Mouse (Mus musculus) midbrain, embryonic 14.5 days (tissue): ENCODE measurements at regions not wholly inside any gene's neighbourhood (a gene's known extent, or its start where the extent isn't known, plus 50 kb on each side); places are given as distances from the start of the nearest gene placed in this dataset.
A peak's percentile ranks its signal among the peaks of the same experiment; 100 is the strongest.

Source experiments
- ATAC-seq: fragments of 200-750 bp; cut with Nextera tagmentation; 2 replicates; pipeline ENCODE4 v1.8.0; 2017; ENCODE audit warnings: moderate number of reproducible peaks, moderate library complexity; ENCODE audit not compliant: low FRiP score, low TSS enrichment
- DNase-seq: peaks from one replicate; pipeline ENCODE4 v3.0.0-alpha.2; 2015
- H3K27ac ChIP-seq: fragments of 300-500 bp; sonication (generic); replicated peaks from 2 replicates; pipeline ENCODE4 v1.5.1; 2014; ENCODE audit warnings: mild to moderate bottlenecking, low read depth, low read length, moderate library complexity
- H3K27me3 ChIP-seq: fragments of 300-500 bp; sonication (generic); 2 replicates; pipeline ENCODE4 v1.6.1; 2014; ENCODE audit warnings: low read length, control low read depth, mixed read lengths; ENCODE audit not compliant: control insufficient read depth, insufficient read depth
- H3K36me3 ChIP-seq: fragments of 300-500 bp; sonication (generic); 2 replicates; pipeline ENCODE4 v1.6.1; 2014; ENCODE audit warnings: low read length, control low read depth; ENCODE audit not compliant: control insufficient read depth, insufficient read depth
- H3K4me1 ChIP-seq: fragments of 300-500 bp; sonication (generic); 2 replicates; pipeline ENCODE4 v1.6.1; 2014; ENCODE audit warnings: mild to moderate bottlenecking, antibody characterized with exemption, low read length, control low read depth; ENCODE audit not compliant: control insufficient read depth, insufficient read depth
- H3K4me2 ChIP-seq: fragments of 300-500 bp; sonication (generic); 2 replicates; pipeline ENCODE4 v1.6.1; 2014; ENCODE audit warnings: mild to moderate bottlenecking, low read length, moderate library complexity
- H3K4me3 ChIP-seq: fragments of 300-500 bp; sonication (generic); replicated peaks from 2 replicates; pipeline ENCODE4 v1.5.1; 2014; ENCODE audit warnings: low read depth, low read length
- H3K9ac ChIP-seq: fragments of 300-500 bp; sonication (generic); replicated peaks from 2 replicates; pipeline ENCODE4 v1.6.1; 2014; ENCODE audit warnings: mild to moderate bottlenecking, low read length, moderate library complexity
- H3K9me3 ChIP-seq: fragments of 300-500 bp; sonication (generic); 2 replicates; pipeline ENCODE4 v1.6.1; 2016; ENCODE audit warnings: low read length, control low read depth, mixed read lengths; ENCODE audit not compliant: control insufficient read depth
- WGBS: fragments of 180-500 bp; shearing (Covaris S2); extraction: QIAGEN DNeasy Blood & Tissue Kit; methylation state at CpG from one replicate; pipeline ENCODE4 v1.1.7; 2014; 5-methylcytosine and 5-hydroxymethylcytosine counted together

DNA sequence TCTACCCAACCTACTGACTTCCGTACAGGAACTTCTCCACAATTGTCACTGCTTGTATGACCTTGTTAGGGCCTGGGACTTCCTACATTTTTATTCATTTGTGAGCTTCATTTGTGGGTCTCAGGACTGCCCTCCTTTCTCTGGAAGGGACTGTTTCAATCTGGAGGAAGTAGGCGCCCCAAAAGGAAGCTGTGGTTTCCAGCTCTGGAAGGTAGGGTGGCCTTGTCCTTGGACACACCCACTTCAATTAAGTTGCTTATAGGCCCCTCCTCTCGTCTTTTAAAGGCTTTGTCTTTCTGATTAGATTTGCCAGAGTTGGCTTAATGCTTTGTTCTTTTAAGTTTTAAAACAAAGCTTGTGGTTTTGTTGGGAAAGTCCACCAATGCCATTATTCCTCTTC is 183.0 kb upstream of the Nox3 start:
- Histone ChIP-seq H3K4me2 (no peak overlapping the region), H3K4me3 (no peak overlapping the region), H3K9ac (no peak overlapping the region), H3K36me3 (no peaks in the 10 kb centered on the region), H3K27ac (no peak overlapping the region), H3K4me1 (no peaks in the 10 kb centered on the region), H3K9me3 (no peaks in the 10 kb centered on the region), H3K27me3 (no peaks in the 10 kb centered on the region)
- DNase-seq (no peak), ATAC-seq (no peak)
- 78% methylated on average over 3 of the region's 3 CpGs for WGBS

- Histone ChIP-seq H3K9me3 (no peaks in the 10 kb centered on the region), H3K4me1 (peaks cover 4% of the 10 kb centered on the region; the same call in 1 of the 2 replicates), H3K9ac (no peak overlapping the region), H3K27me3 (no peaks in the 10 kb centered on the region), H3K4me2 (no peak overlapping the region), H3K4me3 (no peak overlapping the region), H3K36me3 (no peaks in the 10 kb centered on the region), H3K27ac (peak overlapping the region; percentile 20)
- DNase-seq (peak; percentile 53), ATAC-seq (no peak)
- WGBS = 30% methylated on average over 4 of the region's 4 CpGs
Measured at GRCm38 (mm10) chr17:3869459-3870194, 173.6 kb upstream of the Nox3 start.

DNA sequence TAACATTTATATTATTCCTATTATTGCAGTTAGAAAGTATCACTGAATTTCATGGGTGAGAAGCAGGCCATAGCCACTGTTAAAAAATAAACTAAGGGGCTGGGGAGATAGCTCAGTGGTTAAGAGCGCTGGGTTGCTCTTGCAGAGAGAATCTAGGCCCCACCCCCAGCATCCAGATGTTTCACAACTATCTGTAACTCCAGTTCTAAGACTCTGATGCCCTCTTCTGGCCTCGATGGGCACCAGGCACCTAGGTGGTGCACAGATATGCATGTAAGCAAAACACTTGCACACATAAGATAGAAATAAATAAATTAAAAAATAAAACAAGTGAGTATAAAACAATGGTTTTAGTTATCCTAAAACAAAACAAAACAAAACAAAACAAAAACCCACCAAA is 166.3 kb upstream of the Nox3 start:
- DNase-seq (peak; percentile 14), ATAC-seq (no peak)
- Histone ChIP-seq H3K36me3 (no peaks in the 10 kb centered on the region), H3K9me3 (no peaks in the 10 kb centered on the region), H3K9ac (no peak overlapping the region), H3K27ac (no peak overlapping the region), H3K4me2 (no peak overlapping the region), H3K4me1 (no peaks in the 10 kb centered on the region), H3K27me3 (no peaks in the 10 kb centered on the region), H3K4me3 (no peak overlapping the region)
- WGBS = 18% methylated on average over 2 of the region's 2 CpGs

DNA sequence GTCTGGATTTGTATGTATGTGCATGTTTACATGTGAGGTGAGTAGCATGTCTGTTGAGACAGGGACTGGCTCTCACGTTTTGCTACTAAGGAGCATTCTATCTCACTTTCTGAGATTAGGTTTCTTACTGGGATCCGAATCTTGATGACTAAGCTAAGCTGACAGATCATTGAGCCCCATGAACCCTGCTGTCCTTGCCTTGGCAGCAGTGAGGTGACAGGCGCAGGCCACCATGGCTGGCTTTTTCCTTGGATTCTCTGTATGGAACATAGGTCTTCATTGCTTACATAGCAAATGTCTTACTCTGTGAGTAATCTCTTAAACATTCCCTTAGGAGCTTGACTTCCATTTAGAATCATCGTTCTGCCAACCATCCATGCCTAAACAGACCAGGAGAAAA is 140.3 kb upstream of the Nox3 start:
- 73% methylated on average over 4 of the region's 4 CpGs for WGBS
- Histone ChIP-seq H3K9me3 (no peaks in the 10 kb centered on the region), H3K36me3 (no peaks in the 10 kb centered on the region), H3K4me3 (no peak overlapping the region), H3K27ac (no peak overlapping the region), H3K27me3 (no peaks in the 10 kb centered on the region), H3K9ac (no peak overlapping the region), H3K4me1 (no peaks in the 10 kb centered on the region), H3K4me2 (no peak overlapping the region)
- DNase-seq = no peak
- ATAC-seq = no peak

GRCm38 (mm10) chr17:3811187-3811586 is 115.1 kb upstream of the Nox3 start:
- Histone ChIP-seq H3K36me3 (no peaks in the 10 kb centered on the region), H3K9me3 (no peaks in the 10 kb centered on the region), H3K9ac (no peak overlapping the region), H3K4me2 (no peak overlapping the region), H3K4me1 (no peaks in the 10 kb centered on the region), H3K27me3 (no peaks in the 10 kb centered on the region), H3K4me3 (no peak overlapping the region), H3K27ac (no peak overlapping the region)
- ATAC-seq = no peak
- WGBS = 58% methylated on average over 2 of the region's 2 CpGs
- peak; percentile 18 for DNase-seq

DNA sequence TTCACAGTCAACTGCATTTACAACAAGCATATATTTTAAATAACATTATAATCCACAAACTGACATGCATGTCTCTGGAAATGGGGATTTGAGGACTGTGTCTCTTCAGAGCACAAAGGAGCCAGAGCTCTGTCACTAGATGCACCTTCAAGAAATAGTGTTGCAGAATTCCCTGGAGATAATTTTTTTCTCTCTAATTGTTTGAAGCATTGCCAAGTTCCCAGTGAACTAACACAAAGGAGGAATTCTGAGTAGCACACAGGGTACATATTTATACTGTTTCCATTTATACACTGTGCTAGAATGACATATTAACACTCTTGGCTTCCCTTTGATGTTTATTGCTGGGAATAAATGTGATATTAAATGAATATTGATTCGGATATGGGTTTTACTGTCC is 107.4 kb upstream of the Nox3 start:
- Histone ChIP-seq H3K27me3 (no peaks in the 10 kb centered on the region), H3K4me1 (0 out of 2 replicates have a peak, but pooled peaks cover 4% of the 10 kb centered on the region), H3K9me3 (no peaks in the 10 kb centered on the region), H3K36me3 (no peaks in the 10 kb centered on the region), H3K4me2 (no peak overlapping the region), H3K4me3 (no peak overlapping the region), H3K27ac (no peak overlapping the region), H3K9ac (no peak overlapping the region)
- DNase-seq (peak; percentile 42), ATAC-seq (no peak)
- WGBS = 91% methylated on average over 1 of the region's 1 CpGs

DNA sequence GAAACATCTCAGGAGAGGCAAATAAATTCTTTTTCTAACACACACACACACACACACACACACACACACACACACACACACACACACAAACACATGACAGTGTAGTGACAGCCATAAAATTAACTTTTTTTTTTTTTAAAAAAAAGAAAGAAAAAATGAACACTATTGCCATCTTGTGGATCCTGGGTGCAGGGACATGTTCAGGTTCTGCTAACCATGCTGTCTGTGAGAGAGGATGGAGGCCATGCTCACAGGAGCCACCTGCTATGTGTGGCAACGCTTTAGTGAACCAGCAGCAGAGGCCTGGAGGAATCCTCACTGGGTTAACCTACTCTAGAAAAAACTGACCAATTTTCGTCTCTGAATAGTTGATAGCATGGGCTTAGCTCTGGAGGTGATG is 96.5 kb upstream of the Nox3 start:
- H3K27ac ChIP-seq = no peak overlapping the region
- DNase-seq (peak; percentile 78), ATAC-seq (no peak)
- H3K4me2 ChIP-seq = no peak overlapping the region
- H3K9me3 ChIP-seq = no peaks in the 10 kb centered on the region
- no peak overlapping the region for H3K9ac ChIP-seq
- H3K4me1 ChIP-seq = no peaks in the 10 kb centered on the region
- no peaks in the 10 kb centered on the region for H3K36me3 ChIP-seq
- 20% methylated on average over 2 of the region's 2 CpGs for WGBS
- no peaks in the 10 kb centered on the region for H3K27me3 ChIP-seq
- H3K4me3 ChIP-seq = no peak overlapping the region

DNA sequence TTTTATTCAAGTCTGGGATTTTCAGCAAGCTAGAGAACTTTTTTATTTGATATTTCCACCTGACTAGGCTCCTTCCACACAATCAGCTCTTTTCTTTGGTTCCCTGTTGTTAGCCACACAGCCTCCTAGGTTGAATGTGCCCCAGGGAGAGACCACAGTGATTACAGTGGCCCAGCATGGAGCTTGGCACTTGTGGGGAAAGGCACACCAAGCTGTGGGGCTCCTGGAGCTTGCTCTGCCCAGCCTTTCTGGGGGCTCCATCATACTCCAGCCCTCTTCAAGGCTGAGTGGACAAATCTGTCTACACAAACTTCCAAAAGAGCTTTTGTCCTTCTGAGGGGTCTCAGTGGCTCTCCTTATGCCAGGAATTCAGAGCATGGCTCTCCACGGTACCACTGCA is 86.1 kb upstream of the Nox3 start:
- 23% methylated on average over 1 of the region's 1 CpGs for WGBS
- H3K27me3 ChIP-seq = no peaks in the 10 kb centered on the region
- H3K9ac ChIP-seq = no peak overlapping the region
- no peak overlapping the region for H3K27ac ChIP-seq
- ATAC-seq (no peak), DNase-seq (no peak)
- H3K9me3 ChIP-seq = no peaks in the 10 kb centered on the region
- H3K4me2 ChIP-seq = no peak overlapping the region
- H3K36me3 ChIP-seq = no peaks in the 10 kb centered on the region
- no peaks in the 10 kb centered on the region for H3K4me1 ChIP-seq
- H3K4me3 ChIP-seq = no peak overlapping the region

DNA sequence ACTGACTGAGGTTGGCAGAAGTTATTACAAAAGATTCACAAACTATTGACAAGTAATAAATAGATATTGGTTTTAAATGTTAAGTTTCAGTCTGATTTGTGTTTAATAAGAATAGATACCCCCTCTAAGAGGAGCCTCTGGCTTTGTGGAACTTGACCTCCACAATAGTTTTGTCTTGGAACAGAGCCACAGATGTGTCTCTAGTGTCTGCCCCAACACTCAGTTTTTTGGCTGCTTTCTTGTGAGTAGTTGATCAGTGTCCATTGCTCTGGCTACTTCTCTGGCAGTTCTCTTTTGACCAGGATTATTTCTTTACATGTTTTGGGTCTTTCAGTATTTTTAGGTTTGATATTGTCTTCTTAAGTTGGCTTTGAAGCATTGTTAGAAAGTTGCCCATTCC is 81.6 kb upstream of the Nox3 start:
- ATAC-seq (no peak), DNase-seq (no peak)
- no peaks in the 10 kb centered on the region for H3K27me3 ChIP-seq
- no peak overlapping the region for H3K4me3 ChIP-seq
- H3K36me3 ChIP-seq = no peaks in the 10 kb centered on the region
- H3K4me1 ChIP-seq = no peaks in the 10 kb centered on the region
- no peaks in the 10 kb centered on the region for H3K9me3 ChIP-seq
- H3K4me2 ChIP-seq = no peak overlapping the region
- no peak overlapping the region for H3K9ac ChIP-seq
- H3K27ac ChIP-seq = no peak overlapping the region
